Mouse (Mus musculus) hindbrain, embryonic 14.5 days (tissue): ENCODE measurements around the gene Arhgef3. TPM values are rescaled to one million over a fixed set of nuclear protein-coding genes. Genes with fewer than 3 reads are reported as not detected.

Experiments used
- ATAC-seq: fragments of 200-750 bp; cut with Nextera tagmentation; 2 replicates; pipeline ENCODE4 v1.8.0; 2017; ENCODE audit warnings: moderate number of reproducible peaks, mild to moderate bottlenecking, moderate TSS enrichment, moderate library complexity; ENCODE audit not compliant: low FRiP score
- DNase-seq: peaks from one replicate; pipeline ENCODE4 v3.0.0-alpha.2; 2015; ENCODE audit warnings: low spot score
- H3K27ac ChIP-seq: fragments of 300-500 bp; sonication (generic); 2 replicates; pipeline ENCODE4 v1.5.1; 2014; ENCODE audit warnings: mild to moderate bottlenecking, moderate library complexity
- H3K27me3 ChIP-seq: fragments of 300-500 bp; sonication (generic); 2 replicates; pipeline ENCODE4 v1.6.1; 2014; ENCODE audit warnings: mild to moderate bottlenecking, low read length, mixed read lengths; ENCODE audit not compliant: control insufficient read depth, insufficient read depth
- H3K36me3 ChIP-seq: fragments of 300-500 bp; sonication (generic); replicated peaks from 2 replicates; pipeline ENCODE4 v1.6.1; 2014; ENCODE audit not compliant: control insufficient read depth, insufficient read depth
- H3K4me1 ChIP-seq: fragments of 300-500 bp; sonication (generic); replicated peaks from 2 replicates; pipeline ENCODE4 v1.6.1; 2014; ENCODE audit warnings: antibody characterized with exemption, low read length, mixed read lengths; ENCODE audit not compliant: control insufficient read depth, insufficient read depth
- H3K4me2 ChIP-seq: fragments of 300-500 bp; sonication (generic); replicated peaks from 2 replicates; pipeline ENCODE4 v1.6.1; 2014; ENCODE audit warnings: mild to moderate bottlenecking, moderate library complexity
- H3K4me3 ChIP-seq: fragments of 300-500 bp; sonication (generic); replicated peaks from 2 replicates; pipeline ENCODE4 v1.5.1; 2014; ENCODE audit warnings: mild to moderate bottlenecking, low read length
- H3K9ac ChIP-seq: fragments of 300-500 bp; sonication (generic); 2 replicates; pipeline ENCODE4 v1.6.1; 2014
- H3K9me3 ChIP-seq: fragments of 300-500 bp; sonication (generic); 2 replicates; pipeline ENCODE4 v1.6.1; 2016; ENCODE audit warnings: low read length; ENCODE audit not compliant: control insufficient read depth
- WGBS: fragments of 180-500 bp; shearing (Covaris S2); extraction: QIAGEN DNeasy Blood & Tissue Kit; methylation state at CpG from one replicate; pipeline ENCODE4 v1.1.7; 2014; 5-methylcytosine and 5-hydroxymethylcytosine counted together
- polyA plus RNA-seq: library from polyadenylated mRNA; unstranded; fragments of >200 nt; fragmentation: Nextera tagmentation; extraction: Ambion mirVana; gene quantifications from 2 replicates; pipeline ENCODE4 v1.2.1, GENCODE M21; 2014

The Arhgef3 gene
- polyA plus RNA-seq, 1 experiment from 2014 or later, result 11.8 TPM

- Histone ChIP-seq H3K27ac (no peak overlapping the region), H3K9me3 (no peaks in the 10 kb centered on the region), H3K4me3 (no peak overlapping the region), H3K4me1 (no peaks in the 10 kb centered on the region), H3K9ac (no peak overlapping the region), H3K4me2 (no peak overlapping the region), H3K27me3 (no peaks in the 10 kb centered on the region), H3K36me3 (no peaks in the 10 kb centered on the region)
- WGBS, result 51% methylated on average over 3 of the region's 3 CpGs
- ATAC-seq (no peak), DNase-seq (no peak)
These were observed 77.8 kb downstream of the Arhgef3 start for GRCm38 (mm10) chr14:27192450-27192849.

- no peak overlapping the region for H3K4me2 ChIP-seq
- H3K4me3 ChIP-seq, result no peak overlapping the region
- DNase-seq, result no peak
- H3K36me3 ChIP-seq, result no peaks in the 10 kb centered on the region
- no peaks in the 10 kb centered on the region for H3K27me3 ChIP-seq
- no peaks in the 10 kb centered on the region for H3K9me3 ChIP-seq
- H3K4me1 ChIP-seq, result no peaks in the 10 kb centered on the region
- no peak overlapping the region for H3K9ac ChIP-seq
- 92% methylated on average over 8 of the region's 8 CpGs for WGBS
- no peak overlapping the region for H3K27ac ChIP-seq
- ATAC-seq, result no peak
These were observed 82.3 kb downstream of the Arhgef3 start for GRCm38 (mm10) chr14:27196980-27197379.

GRCm38 (mm10) chr14:27198490-27199089 lies 83.9 kb downstream of the Arhgef3 start:
- Histone ChIP-seq H3K9ac (no peak overlapping the region), H3K4me3 (no peak overlapping the region), H3K27me3 (no peaks in the 10 kb centered on the region), H3K9me3 (no peaks in the 10 kb centered on the region), H3K36me3 (no peaks in the 10 kb centered on the region), H3K4me1 (no peaks in the 10 kb centered on the region), H3K4me2 (no peak overlapping the region), H3K27ac (no peak overlapping the region)
- DNase-seq (no peak), ATAC-seq (no peak)
- whole genome bisulfite sequencing, result 93% methylated on average over 5 of the region's 5 CpGs

- no peak overlapping the region for H3K4me3 ChIP-seq
- no peak overlapping the region for H3K9ac ChIP-seq
- no peaks in the 10 kb centered on the region for H3K9me3 ChIP-seq
- DNase-seq, result no peak
- no peak overlapping the region for H3K27ac ChIP-seq
- 83% methylated on average over 3 of the region's 3 CpGs for WGBS
- H3K4me1 ChIP-seq, result no peaks in the 10 kb centered on the region
- H3K27me3 ChIP-seq, result no peaks in the 10 kb centered on the region
- ATAC-seq, result no peak
- no peak overlapping the region for H3K4me2 ChIP-seq
- no peaks in the 10 kb centered on the region for H3K36me3 ChIP-seq
These were observed 84.4 kb downstream of the Arhgef3 start for GRCm38 (mm10) chr14:27199119-27199518.

- Histone ChIP-seq H3K27ac (no peak overlapping the region), H3K27me3 (no peaks in the 10 kb centered on the region), H3K4me3 (no peak overlapping the region), H3K4me2 (no peak overlapping the region), H3K9me3 (no peaks in the 10 kb centered on the region), H3K9ac (no peak overlapping the region), H3K36me3 (no peaks in the 10 kb centered on the region), H3K4me1 (no peaks in the 10 kb centered on the region)
- 95% methylated on average over 11 of the region's 11 CpGs for WGBS
- DNase-seq (no peak), ATAC-seq (no peak)
These were observed 85.2 kb downstream of the Arhgef3 start for GRCm38 (mm10) chr14:27199870-27200269.

- no peaks in the 10 kb centered on the region for H3K9me3 ChIP-seq
- H3K27me3 ChIP-seq, result no peaks in the 10 kb centered on the region
- no peak overlapping the region for H3K9ac ChIP-seq
- WGBS, result 60% methylated on average over 12 of the region's 12 CpGs
- H3K36me3 ChIP-seq, result no peaks in the 10 kb centered on the region
- DNase-seq (peak; percentile 29), ATAC-seq (peak; percentile 43; the same call in 1 of the 2 replicates)
- no peak overlapping the region for H3K4me2 ChIP-seq
- no peak overlapping the region for H3K4me3 ChIP-seq
- no peak overlapping the region for H3K27ac ChIP-seq
- H3K4me1 ChIP-seq, result no peaks in the 10 kb centered on the region
These were observed 86.3 kb downstream of the Arhgef3 start for GRCm38 (mm10) chr14:27200743-27201576.

- H3K4me1 ChIP-seq, result no peaks in the 10 kb centered on the region
- H3K9me3 ChIP-seq, result no peaks in the 10 kb centered on the region
- no peak overlapping the region for H3K4me2 ChIP-seq
- H3K27ac ChIP-seq, result no peak overlapping the region
- WGBS, result 59% methylated on average over 5 of the region's 5 CpGs
- no peak overlapping the region for H3K9ac ChIP-seq
- DNase-seq, result no peak
- no peaks in the 10 kb centered on the region for H3K27me3 ChIP-seq
- no peak for ATAC-seq
- no peak overlapping the region for H3K4me3 ChIP-seq
- H3K36me3 ChIP-seq, result no peaks in the 10 kb centered on the region
These were observed 87.1 kb downstream of the Arhgef3 start for GRCm38 (mm10) chr14:27201824-27202223.

- H3K36me3 ChIP-seq, result no peaks in the 10 kb centered on the region
- DNase-seq (no peak), ATAC-seq (no peak)
- H3K4me3 ChIP-seq, result no peak overlapping the region
- WGBS, result 94% methylated on average over 2 of the region's 2 CpGs
- H3K4me2 ChIP-seq, result no peak overlapping the region
- H3K27ac ChIP-seq, result no peak overlapping the region
- no peaks in the 10 kb centered on the region for H3K27me3 ChIP-seq
- H3K9ac ChIP-seq, result no peak overlapping the region
- no peaks in the 10 kb centered on the region for H3K9me3 ChIP-seq
- H3K4me1 ChIP-seq, result no peaks in the 10 kb centered on the region
These were observed 90.0 kb downstream of the Arhgef3 start for GRCm38 (mm10) chr14:27204704-27205103.

GRCm38 (mm10) chr14:27206443-27206842 lies 91.7 kb downstream of the Arhgef3 start:
- no peak overlapping the region for H3K9ac ChIP-seq
- H3K4me2 ChIP-seq, result no peak overlapping the region
- no peaks in the 10 kb centered on the region for H3K36me3 ChIP-seq
- H3K27me3 ChIP-seq, result no peaks in the 10 kb centered on the region
- H3K4me1 ChIP-seq, result no peaks in the 10 kb centered on the region
- DNase-seq (no peak), ATAC-seq (no peak)
- no peaks in the 10 kb centered on the region for H3K9me3 ChIP-seq
- H3K27ac ChIP-seq, result no peak overlapping the region
- H3K4me3 ChIP-seq, result no peak overlapping the region
